Mouse (Mus musculus) kidney, postnatal 0 days (tissue): Measurements from ENCODE around the gene S1pr4. TPM values are rescaled to one million over a fixed set of nuclear protein-coding genes. Genes with fewer than 3 reads are reported as not detected.

Experiments
- ATAC-seq: fragments of 200-750 bp; cut with Nextera tagmentation; replicated peaks from 2 replicates; pipeline ENCODE4 v1.8.0; 2017; ENCODE audit warnings: low read depth, moderate number of reproducible peaks, moderate TSS enrichment, moderate library complexity; ENCODE audit not compliant: low FRiP score
- DNase-seq: peaks from one replicate; pipeline ENCODE4 v3.0.0-alpha.2; 2016; ENCODE audit warnings: low spot score
- H3K27ac ChIP-seq: fragments of 300-500 bp; sonication (generic); 2 replicates; pipeline ENCODE4 v1.5.1; 2014; ENCODE audit warnings: mild to moderate bottlenecking
- H3K27me3 ChIP-seq: fragments of 300-500 bp; sonication (generic); 2 replicates; pipeline ENCODE4 v1.6.1; 2014; ENCODE audit warnings: low read length, mixed read lengths; ENCODE audit not compliant: insufficient read depth
- H3K36me3 ChIP-seq: fragments of 300-500 bp; sonication (generic); 2 replicates; pipeline ENCODE4 v1.6.1; 2014; ENCODE audit warnings: low read length, mixed read lengths; ENCODE audit not compliant: insufficient read depth
- H3K4me1 ChIP-seq: fragments of 300-500 bp; sonication (generic); replicated peaks from 2 replicates; pipeline ENCODE4 v1.6.1; 2014; ENCODE audit warnings: antibody characterized with exemption, low read length, mixed read lengths; ENCODE audit not compliant: insufficient read depth
- H3K4me2 ChIP-seq: fragments of 300-500 bp; sonication (generic); 2 replicates; pipeline ENCODE4 v1.6.1; 2014; ENCODE audit warnings: mild to moderate bottlenecking, low read length, moderate library complexity, mixed read lengths
- H3K4me3 ChIP-seq: fragments of 300-500 bp; sonication (generic); replicated peaks from 2 replicates; pipeline ENCODE4 v1.5.1; 2014; ENCODE audit warnings: low read depth, low read length
- H3K9ac ChIP-seq: fragments of 300-500 bp; sonication (generic); 2 replicates; pipeline ENCODE4 v1.6.1; 2014; ENCODE audit warnings: low read depth, low read length
- H3K9me3 ChIP-seq: fragments of 300-500 bp; sonication (generic); replicated peaks from 2 replicates; pipeline ENCODE4 v1.6.1; 2016; ENCODE audit warnings: low read length, inconsistent platforms, mixed read lengths
- CTCF ChIP-seq: IDR thresholded peaks from 2 replicates; pipeline ENCODE4 v1.5.1; 2016; ENCODE audit warnings: antibody characterized with exemption, low read depth, mild to moderate bottlenecking, moderate library complexity
- WGBS: fragments of 180-500 bp; shearing (Covaris S2); extraction: QIAGEN DNeasy Blood & Tissue Kit; methylation state at CpG from one replicate; pipeline ENCODE4 v1.1.7; 2014; 5-methylcytosine and 5-hydroxymethylcytosine counted together
- polyA plus RNA-seq: library from polyadenylated mRNA; unstranded; fragments of >200 nt; fragmentation: Nextera tagmentation; extraction: Ambion mirVana; gene quantifications from 2 replicates; pipeline ENCODE4 v1.2.1, GENCODE M21; 2015

The S1pr4 gene
- polyA plus RNA-seq, 1 experiment from 2014 or later: 1.7 TPM

DNA sequence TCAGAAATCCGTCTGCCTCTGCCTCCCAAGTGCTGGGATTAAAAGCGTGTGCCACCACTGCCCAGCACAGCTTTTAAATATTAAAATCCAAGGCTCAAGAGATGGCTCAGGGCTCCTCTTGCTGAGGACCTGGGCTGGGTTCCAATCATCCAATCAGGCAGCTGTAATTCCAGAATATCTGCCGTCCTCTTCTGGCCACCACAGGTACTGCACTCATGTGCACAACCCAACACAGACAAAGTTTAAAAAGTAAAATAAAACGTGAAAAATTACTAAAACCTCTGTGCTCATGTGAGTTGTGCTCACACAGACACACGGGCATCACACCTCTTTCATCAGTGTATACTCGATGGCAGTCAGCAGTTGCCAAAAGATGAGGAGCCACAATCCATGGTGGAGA lies 36.8 kb upstream of the S1pr4 start:
- WGBS: 81% methylated on average over 6 of the region's 6 CpGs

DNA sequence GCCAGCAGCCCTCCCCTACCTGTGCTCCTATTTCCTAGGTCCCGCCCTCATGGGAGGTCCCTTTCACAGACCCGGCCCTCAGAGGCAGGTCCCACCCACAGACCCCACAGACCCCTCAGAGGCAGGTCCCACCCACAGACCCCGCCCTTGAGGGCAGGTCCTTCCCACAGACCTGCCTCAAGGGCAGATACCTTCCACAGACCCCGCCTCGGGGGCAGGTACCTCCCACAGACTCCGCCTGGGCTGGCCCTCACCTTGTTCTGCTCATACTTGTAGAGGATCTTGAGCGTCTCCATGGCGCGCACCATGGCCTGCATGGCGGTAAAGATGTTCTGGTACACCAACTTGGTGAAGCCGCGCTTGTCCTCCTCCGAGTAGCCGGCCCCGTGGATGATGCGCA lies 34.9 kb upstream of the S1pr4 start:
- DNase-seq (no peak), ATAC-seq (no peak)
- H3K27me3 ChIP-seq: no peaks in the 10 kb centered on the region
- no peak overlapping the region for H3K27ac ChIP-seq
- H3K4me1 ChIP-seq: no peaks in the 10 kb centered on the region
- TF ChIP-seq CTCF: no peak
- WGBS: 67% methylated on average over 16 of the region's 16 CpGs
- no peaks in the 10 kb centered on the region for H3K9me3 ChIP-seq
- H3K36me3 ChIP-seq: peaks cover 23% of the 10 kb centered on the region; the same call in 1 of the 2 replicates
- no peak overlapping the region for H3K9ac ChIP-seq
- no peak overlapping the region for H3K4me3 ChIP-seq
- H3K4me2 ChIP-seq: no peak overlapping the region

More for the DNA sequence above, 36.8 kb upstream of the S1pr4 start:
- Histone ChIP-seq H3K9me3 (no peaks in the 10 kb centered on the region), H3K4me1 (peaks cover 5% of the 10 kb centered on the region), H3K27me3 (no peaks in the 10 kb centered on the region), H3K4me2 (no peak overlapping the region), H3K4me3 (no peak overlapping the region), H3K27ac (no peak overlapping the region), H3K36me3 (peaks cover 12% of the 10 kb centered on the region; the same call in 1 of the 2 replicates), H3K9ac (no peak overlapping the region)
- peak; percentile 57; the same call in 1 of the 2 replicates for TF ChIP-seq CTCF
- DNase-seq (no peak), ATAC-seq (no peak)

DNA sequence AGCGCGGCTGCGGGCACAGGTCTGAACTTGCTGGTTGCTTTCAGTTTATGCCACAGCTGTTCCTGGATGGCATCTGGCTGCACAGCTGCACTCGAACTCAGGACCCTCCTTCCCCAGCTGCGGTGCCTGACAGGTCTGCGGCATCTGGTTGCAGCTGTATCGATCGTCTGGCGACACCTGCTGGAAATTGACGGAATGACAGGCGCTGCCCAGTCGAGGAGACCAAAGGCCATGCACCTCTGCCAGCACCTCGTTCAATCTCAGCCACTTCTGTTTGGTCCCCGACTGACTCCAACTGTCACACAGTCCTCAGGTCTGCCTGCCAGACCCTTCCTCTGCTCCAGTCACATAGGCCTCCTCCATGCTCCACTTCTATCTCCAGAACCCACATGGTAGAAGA lies 26.8 kb upstream of the S1pr4 start:
- no peak overlapping the region for H3K27ac ChIP-seq
- H3K9me3 ChIP-seq: no peaks in the 10 kb centered on the region
- no peaks in the 10 kb centered on the region for H3K4me1 ChIP-seq
- H3K36me3 ChIP-seq: peaks cover 21% of the 10 kb centered on the region; the same call in 1 of the 2 replicates
- WGBS: 11% methylated on average over 14 of the region's 14 CpGs
- no peak overlapping the region for H3K4me2 ChIP-seq
- DNase-seq (peak; percentile 60), ATAC-seq (no peak; the same call in 1 of the 2 replicates)
- no peak overlapping the region for H3K4me3 ChIP-seq
- no peaks in the 10 kb centered on the region for H3K27me3 ChIP-seq
- H3K9ac ChIP-seq: no peak overlapping the region
- peak; percentile 88 for TF ChIP-seq CTCF

DNA sequence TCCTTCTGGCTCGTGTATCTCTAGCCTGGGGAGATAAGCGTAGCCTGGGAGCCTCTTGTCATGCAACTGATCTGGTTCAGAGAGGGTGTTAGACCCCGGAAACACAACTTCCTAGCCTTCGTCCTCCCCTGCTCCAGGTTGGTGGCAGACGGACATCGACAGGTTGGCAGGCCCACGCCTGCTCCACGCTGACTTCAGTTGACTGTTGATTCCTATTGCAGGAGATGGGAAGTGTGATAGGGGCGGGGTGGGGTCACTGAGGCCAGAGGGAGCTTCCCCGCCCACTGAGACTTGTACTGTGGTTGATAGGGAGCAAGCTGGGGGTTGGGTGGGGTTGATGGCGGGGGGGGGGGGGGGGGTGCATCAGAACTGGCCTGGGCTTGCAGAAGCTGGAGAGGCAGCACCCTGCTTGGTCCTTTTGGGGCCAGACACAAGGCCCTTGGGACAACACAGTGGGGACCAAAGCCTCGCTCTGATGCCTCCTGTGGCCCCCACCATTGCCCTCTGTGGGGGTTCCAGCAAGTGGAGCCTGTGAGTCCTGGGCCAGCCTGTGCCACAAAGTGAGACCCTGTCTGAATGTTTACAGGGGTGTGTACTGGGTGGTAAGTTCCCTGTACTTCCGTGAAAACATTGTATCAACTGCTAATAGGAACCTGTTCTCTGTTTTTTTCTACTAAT lies 25.2 kb upstream of the S1pr4 start:
- H3K27ac ChIP-seq: no peak overlapping the region
- H3K4me1 ChIP-seq: no peaks in the 10 kb centered on the region
- H3K9ac ChIP-seq: no peak overlapping the region

DNA sequence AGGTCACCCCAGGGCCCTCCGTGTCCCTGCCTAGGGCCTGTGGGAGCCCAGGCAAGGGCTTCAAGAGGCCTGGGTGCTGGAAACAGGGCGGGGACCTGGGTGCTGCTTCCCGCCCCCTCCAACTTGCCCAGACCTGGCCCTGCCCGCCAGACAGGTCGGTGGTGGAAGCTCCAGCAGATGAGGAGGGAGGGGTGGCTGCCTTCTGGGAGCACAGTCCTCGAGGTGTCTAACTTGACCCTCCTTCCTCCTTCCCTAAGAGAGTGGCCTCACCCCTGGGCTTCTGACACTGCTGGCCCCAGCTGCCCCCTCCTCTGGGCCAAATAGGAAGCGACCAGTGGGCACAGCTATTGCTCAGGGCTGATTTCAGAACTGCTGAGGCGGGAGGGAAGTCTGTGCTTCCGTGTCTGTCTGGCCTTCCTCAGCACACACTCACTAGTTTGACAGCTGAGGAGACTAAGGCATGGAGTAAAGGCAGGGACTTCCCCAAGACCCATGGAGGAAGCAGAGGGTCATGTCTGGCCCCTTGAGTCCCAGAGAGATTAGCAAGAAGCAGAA lies 24.2 kb upstream of the S1pr4 start, which contains the start of gene Gna15:
Gene Gna15, minus strand, starts transcription at position 175 of the 555 bp plus-strand sequence.
- Histone ChIP-seq H3K9ac (no peak within 1 kb of the TSS), H3K36me3 (peaks cover 3% of the 10 kb centered on the region; the same call in 1 of the 2 replicates), H3K27ac (no peak within 1 kb of the TSS), H3K27me3 (no peaks in the 10 kb centered on the region), H3K4me1 (no peaks in the 10 kb centered on the region), H3K4me2 (no peak within 1 kb of the TSS), H3K4me3 (no peak within 1 kb of the TSS), H3K9me3 (no peaks in the 10 kb centered on the region)
- no peak for ATAC-seq
- DNase-seq: no peak
- WGBS: 28% methylated on average over 9 of the region's 9 CpGs
- no peak for TF ChIP-seq CTCF

More for the DNA sequence above, 25.2 kb upstream of the S1pr4 start:
- DNase-seq (no peak), ATAC-seq (no peak)
- Histone ChIP-seq H3K27me3 (no peaks in the 10 kb centered on the region), H3K36me3 (peaks cover 12% of the 10 kb centered on the region; the same call in 1 of the 2 replicates), H3K4me3 (no peak overlapping the region), H3K9me3 (no peaks in the 10 kb centered on the region), H3K4me2 (no peak overlapping the region)
- TF ChIP-seq CTCF: no peak
- WGBS: 55% methylated on average over 12 of the region's 13 CpGs

DNA sequence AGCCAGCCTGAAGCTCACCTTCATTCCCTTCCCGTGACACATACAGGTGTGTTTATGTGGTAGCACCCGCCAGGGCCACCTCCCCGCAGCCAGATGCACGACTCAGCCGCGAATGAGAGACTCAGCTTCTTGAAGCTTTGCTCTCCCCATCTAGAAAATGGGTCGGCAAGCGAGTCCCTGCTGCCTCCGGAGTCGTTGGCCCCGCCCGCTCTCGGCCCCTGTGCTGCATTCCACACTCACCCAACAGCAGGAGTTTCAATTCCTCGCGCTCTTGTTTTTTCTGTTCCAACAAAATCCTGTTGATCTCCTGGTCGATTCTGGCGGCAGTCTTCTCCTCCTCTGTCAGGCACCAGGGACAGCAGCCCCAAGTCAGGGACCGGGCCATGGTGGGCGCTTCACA lies 23.6 kb upstream of the S1pr4 start:
- H3K9ac ChIP-seq: no peak overlapping the region
- H3K4me1 ChIP-seq: no peaks in the 10 kb centered on the region
- H3K4me3 ChIP-seq: no peak overlapping the region
- H3K27ac ChIP-seq: no peak overlapping the region
- H3K36me3 ChIP-seq: no peaks in the 10 kb centered on the region
- H3K4me2 ChIP-seq: no peak overlapping the region
- WGBS: 18% methylated on average over 19 of the region's 19 CpGs
- DNase-seq: no peak
- ATAC-seq: no peak
- no peaks in the 10 kb centered on the region for H3K9me3 ChIP-seq
- no peaks in the 10 kb centered on the region for H3K27me3 ChIP-seq
- TF ChIP-seq CTCF: no peak
